Mouse (Mus musculus) small intestine, adult 2 months (tissue): ENCODE results near the gene Gm5447.

ENCODE experiments used
- CTCF ChIP-seq: fragments of 200-500 bp; IDR thresholded peaks from 2 replicates; pipeline ENCODE4 v1.5.1; 2012; ENCODE audit warnings: low read depth, mild to moderate bottlenecking, control low read depth, inconsistent platforms, low read length, moderate library complexity, mixed read lengths; ENCODE audit not compliant: insufficient replicate concordance, insufficient read length; ENCODE audit errors: extremely low read depth
- POLR2A ChIP-seq: fragments of 200-500 bp; IDR thresholded peaks from 2 replicates; pipeline ENCODE4 v1.6.1; 2012; ENCODE audit warnings: low read depth, mild to moderate bottlenecking, control low read depth, inconsistent platforms, low read length, moderate library complexity

GRCm38 (mm10) chr13:30966507-30966911, 7.5 kb upstream of the Gm5447 start:
- TF ChIP-seq CTCF (no peak), POLR2A (no peak)
